Mouse (Mus musculus): ENCODE results near the gene Hist1h2bn. TPM values are rescaled to one million over a fixed set of nuclear protein-coding genes. Genes with fewer than 3 reads are reported as not detected.
A peak's percentile ranks its signal among the peaks of the same experiment; 100 is the strongest.
"Not testable (repeated sequence)": the region's sequence is repeated elsewhere in the genome, so short reads cannot be mapped to it uniquely, and the experiment has no call there.

Gene Hist1h2bn
- polyA plus RNA-seq, 1 experiment from 2014 or later: not detected

DNA sequence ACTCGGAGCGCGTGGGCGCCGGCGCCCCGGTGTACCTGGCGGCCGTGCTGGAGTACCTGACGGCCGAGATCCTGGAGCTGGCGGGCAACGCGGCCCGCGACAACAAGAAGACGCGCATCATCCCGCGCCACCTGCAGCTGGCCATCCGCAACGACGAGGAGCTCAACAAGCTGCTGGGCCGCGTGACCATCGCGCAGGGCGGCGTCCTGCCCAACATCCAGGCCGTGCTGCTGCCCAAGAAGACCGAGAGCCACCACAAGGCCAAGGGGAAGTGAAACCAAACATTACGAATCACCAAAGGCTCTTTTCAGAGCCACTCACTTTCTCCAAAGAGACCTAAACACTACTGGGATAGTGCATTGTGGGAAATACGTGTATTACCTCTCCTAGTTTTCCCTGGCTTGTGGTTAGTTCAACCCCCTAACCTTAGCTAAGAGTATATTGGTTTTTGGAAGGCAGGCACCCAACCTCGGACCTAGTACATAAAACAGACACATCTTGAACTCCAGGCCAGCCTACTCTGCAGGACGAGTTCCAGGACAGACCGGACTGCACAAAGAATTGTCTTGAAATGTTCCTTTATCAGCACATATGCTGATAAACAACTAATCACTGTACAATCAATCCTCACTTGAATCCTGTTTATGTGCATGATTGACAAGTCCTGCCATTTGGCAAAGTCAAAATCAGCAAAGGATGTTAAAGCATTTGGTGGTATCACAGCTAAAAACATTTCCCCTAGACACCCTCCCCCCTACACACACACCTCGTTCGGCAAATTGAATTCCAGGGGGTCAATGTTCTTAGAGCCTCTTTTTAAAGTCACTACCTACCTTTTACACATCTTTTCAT lies 37.2 kb upstream of the Hist1h2bn start:
- 0% methylated on average over 9 of the region's 38 CpGs for WGBS
- not testable (repeated sequence) for H3K27me3 ChIP-seq (ENCODE audit: control insufficient read depth, insufficient read depth, low read length); ATAC-seq (ENCODE audit: low FRiP score); H3K9me3 ChIP-seq (ENCODE audit: control insufficient read depth, low read length); H3K36me3 ChIP-seq (replicated peaks; ENCODE audit: control insufficient read depth, insufficient read depth)
- Histone ChIP-seq H3K9ac (peak overlapping the region; percentile 62), H3K4me2 (replicated peaks) (peak overlapping the region; percentile 84), H3K27ac (peak overlapping the region; percentile 87), H3K4me3 (replicated peaks; ENCODE audit: low read length) (peak overlapping the region; percentile 32), H3K4me1 (replicated peaks; ENCODE audit: control insufficient read depth, insufficient read depth, low read length) (peaks cover 25% of the 10 kb centered on the region)
- peak; percentile 57 for DNase-seq (ENCODE audit: low spot score)

DNA sequence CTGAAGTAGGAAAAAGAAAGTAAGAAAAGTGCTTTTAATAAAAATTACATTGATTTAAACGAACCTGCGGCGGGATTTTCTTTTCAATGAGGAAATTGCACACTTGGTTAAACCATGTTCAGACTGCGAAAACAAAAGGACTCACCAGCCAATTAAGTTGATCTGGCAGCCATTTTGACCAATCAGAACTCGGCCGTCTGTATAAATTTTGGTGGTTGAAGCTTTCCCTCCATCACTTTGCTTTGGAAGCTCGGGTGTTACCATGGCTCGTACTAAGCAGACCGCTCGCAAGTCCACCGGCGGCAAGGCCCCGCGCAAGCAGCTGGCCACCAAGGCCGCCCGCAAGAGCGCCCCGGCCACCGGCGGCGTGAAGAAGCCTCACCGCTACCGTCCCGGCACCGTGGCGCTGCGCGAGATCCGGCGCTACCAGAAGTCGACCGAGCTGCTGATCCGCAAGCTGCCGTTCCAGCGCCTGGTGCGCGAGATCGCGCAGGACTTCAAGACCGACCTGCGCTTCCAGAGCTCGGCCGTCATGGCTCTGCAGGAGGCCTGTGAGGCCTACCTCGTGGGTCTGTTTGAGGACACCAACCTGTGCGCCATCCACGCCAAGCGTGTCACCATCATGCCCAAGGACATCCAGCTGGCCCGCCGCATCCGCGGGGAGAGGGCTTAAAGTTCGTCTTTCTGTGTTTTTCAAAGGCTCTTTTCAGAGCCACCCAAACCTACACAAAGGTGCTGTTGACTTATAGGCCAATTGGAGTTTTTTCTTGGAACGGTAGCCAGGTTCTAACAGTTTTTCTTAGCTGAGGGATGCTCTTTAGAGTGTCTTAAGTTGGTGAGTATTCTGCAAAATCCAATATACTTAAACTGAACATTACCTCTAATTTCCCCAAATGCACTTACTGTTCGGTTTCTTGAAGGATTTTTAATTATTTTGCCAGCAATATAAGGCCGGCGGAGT lies 36.2 kb upstream of the Hist1h2bn start, which contains the start of gene Hist1h3h:
TSS of gene Hist1h3h (plus strand) at position 263 of the 961 bp plus-strand sequence.
- Histone ChIP-seq H3K27ac (peak within 1 kb of the TSS; percentile 87), H3K4me2 (replicated peaks) (peak within 1 kb of the TSS; percentile 84), H3K4me3 (replicated peaks; ENCODE audit: low read length) (peak within 1 kb of the TSS; percentile 32), H3K4me1 (replicated peaks; ENCODE audit: control insufficient read depth, insufficient read depth, low read length) (peaks cover 29% of the 10 kb centered on the region), H3K9ac (peak within 1 kb of the TSS; percentile 62)
- WGBS: under 1% methylated on average over 24 of the region's 56 CpGs
- not testable (repeated sequence) for H3K36me3 ChIP-seq (replicated peaks; ENCODE audit: control insufficient read depth, insufficient read depth); H3K27me3 ChIP-seq (ENCODE audit: control insufficient read depth, insufficient read depth, low read length); H3K9me3 ChIP-seq (ENCODE audit: control insufficient read depth, low read length)
- peak; percentile 52 for ATAC-seq (ENCODE audit: low FRiP score)
- peak; percentile 92 for DNase-seq (ENCODE audit: low spot score)

DNA sequence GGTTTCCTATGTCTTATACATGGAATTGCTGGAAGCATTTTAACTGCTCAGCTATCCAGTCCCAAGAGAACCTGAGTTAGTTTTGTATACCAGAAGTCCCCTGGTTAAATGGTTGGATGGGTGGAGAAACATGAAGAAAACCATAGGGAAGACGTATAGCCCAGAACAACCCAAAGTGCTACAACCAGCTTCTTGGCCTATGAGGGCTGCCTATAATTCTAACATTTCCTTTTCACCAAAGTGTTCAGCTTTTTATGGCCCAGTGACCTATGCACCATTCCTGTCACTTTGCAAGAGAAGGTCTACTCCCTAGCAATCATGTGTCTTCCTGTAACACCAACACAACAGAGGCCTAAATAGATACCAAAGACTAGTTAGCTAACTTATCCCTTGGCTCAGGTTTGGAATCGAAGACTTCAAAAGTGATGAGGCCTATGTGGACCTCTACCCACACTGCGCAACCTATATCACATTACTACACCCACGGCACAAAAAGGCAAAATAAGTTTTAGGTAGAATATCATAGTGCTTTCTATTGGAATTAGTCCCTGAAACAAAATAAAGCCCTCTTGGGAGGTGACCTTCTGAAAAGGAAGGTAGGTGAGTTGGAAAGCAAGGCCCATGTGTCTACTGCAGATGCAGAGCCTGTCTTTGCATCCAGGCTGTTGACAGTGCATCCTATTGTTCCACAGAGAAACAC lies 35.4 kb upstream of the Hist1h2bn start:
- Histone ChIP-seq H3K4me1 (replicated peaks; ENCODE audit: control insufficient read depth, insufficient read depth, low read length) (peaks cover 30% of the 10 kb centered on the region), H3K4me2 (replicated peaks) (peak overlapping the region; percentile 84), H3K9me3 (ENCODE audit: control insufficient read depth, low read length) (no peaks in the 10 kb centered on the region), H3K27ac (no peak overlapping the region), H3K4me3 (replicated peaks; ENCODE audit: low read length) (peak overlapping the region; percentile 32), H3K9ac (peak overlapping the region; percentile 51), H3K27me3 (ENCODE audit: control insufficient read depth, insufficient read depth, low read length) (no peaks in the 10 kb centered on the region), H3K36me3 (replicated peaks; ENCODE audit: control insufficient read depth, insufficient read depth) (no peaks in the 10 kb centered on the region)
- WGBS: 61% methylated on average over 4 of the region's 4 CpGs
- ATAC-seq (ENCODE audit: low FRiP score) (no peak), DNase-seq (ENCODE audit: low spot score) (no peak)

- H3K4me2 ChIP-seq (replicated peaks): peak overlapping the region; percentile 69
- not testable (repeated sequence) for DNase-seq (ENCODE audit: low spot score); H3K9me3 ChIP-seq (ENCODE audit: control insufficient read depth, low read length); ATAC-seq (ENCODE audit: low FRiP score); H3K36me3 ChIP-seq (replicated peaks; ENCODE audit: control insufficient read depth, insufficient read depth); H3K27me3 ChIP-seq (ENCODE audit: control insufficient read depth, insufficient read depth, low read length)
- peak overlapping the region; percentile 34; the same call in 1 of the 2 replicates for H3K9ac ChIP-seq
- WGBS: 2% methylated on average over 18 of the region's 44 CpGs
- H3K27ac ChIP-seq: peak overlapping the region; percentile 65
- peak overlapping the region; percentile 34 for H3K4me3 ChIP-seq (replicated peaks; ENCODE audit: low read length)
- peaks cover 22% of the 10 kb centered on the region for H3K4me1 ChIP-seq (replicated peaks; ENCODE audit: control insufficient read depth, insufficient read depth, low read length)
These were observed 32.7 kb upstream of the Hist1h2bn start for GRCm38 (mm10) chr13:21721107-21721756.

- peak; percentile 91 for DNase-seq (ENCODE audit: low spot score)
- not testable (repeated sequence) for H3K27me3 ChIP-seq (ENCODE audit: control insufficient read depth, insufficient read depth, low read length); H3K36me3 ChIP-seq (replicated peaks; ENCODE audit: control insufficient read depth, insufficient read depth); H3K9me3 ChIP-seq (ENCODE audit: control insufficient read depth, low read length)
- peak within 1 kb of the TSS; percentile 34 for H3K4me3 ChIP-seq (replicated peaks; ENCODE audit: low read length)
- under 1% methylated on average over 37 of the region's 37 CpGs for WGBS
- ATAC-seq (ENCODE audit: low FRiP score): peak; percentile 97
- H3K4me1 ChIP-seq (replicated peaks; ENCODE audit: control insufficient read depth, insufficient read depth, low read length): peaks cover 20% of the 10 kb centered on the region
- H3K9ac ChIP-seq: peak within 1 kb of the TSS; percentile 53
- H3K4me2 ChIP-seq (replicated peaks): peak within 1 kb of the TSS; percentile 69
- peak within 1 kb of the TSS; percentile 85 for H3K27ac ChIP-seq
These were observed 32.1 kb upstream of the Hist1h2bn start, which contains the start of gene Hist1h2bm for GRCm38 (mm10) chr13:21721757-21722372. Hist1h2bm (plus strand) TSS chr13:21722044.

DNA sequence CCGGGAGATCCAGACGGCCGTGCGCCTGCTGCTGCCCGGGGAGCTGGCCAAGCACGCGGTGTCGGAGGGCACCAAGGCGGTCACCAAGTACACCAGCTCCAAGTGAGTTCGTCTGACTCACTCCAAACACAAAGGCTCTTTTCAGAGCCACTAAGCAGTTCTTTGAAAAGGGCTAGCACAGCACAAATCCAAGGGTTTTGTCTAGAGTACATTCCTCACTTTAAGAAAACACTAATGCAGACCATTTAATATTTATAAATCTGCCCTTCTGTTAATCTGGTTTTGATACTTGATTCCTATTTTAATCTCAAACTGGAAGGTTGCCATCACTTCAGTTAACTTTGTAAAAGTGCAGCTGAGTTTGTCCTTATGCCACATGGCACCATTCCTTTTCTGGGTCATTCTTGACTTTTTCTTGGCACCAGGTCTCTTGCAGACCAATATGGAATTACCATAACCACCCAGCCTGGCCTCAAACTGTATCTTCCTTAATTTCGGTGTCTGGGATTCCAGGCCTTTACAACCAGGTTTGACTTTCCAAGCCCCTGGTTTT lies 31.5 kb upstream of the Hist1h2bn start:
- H3K4me2 ChIP-seq (replicated peaks): peak overlapping the region; percentile 69
- ATAC-seq (ENCODE audit: low FRiP score) (peak; percentile 14; the same call in 1 of the 2 replicates), DNase-seq (ENCODE audit: low spot score) (peak; percentile 50)
- WGBS: 2% methylated on average over 11 of the region's 11 CpGs
- H3K4me1 ChIP-seq (replicated peaks; ENCODE audit: control insufficient read depth, insufficient read depth, low read length): peaks cover 17% of the 10 kb centered on the region
- peak overlapping the region; percentile 34 for H3K4me3 ChIP-seq (replicated peaks; ENCODE audit: low read length)
- no peaks in the 10 kb centered on the region for H3K9me3 ChIP-seq (ENCODE audit: control insufficient read depth, low read length)
- H3K27me3 ChIP-seq (ENCODE audit: control insufficient read depth, insufficient read depth, low read length): no peaks in the 10 kb centered on the region
- peak overlapping the region; percentile 85 for H3K27ac ChIP-seq
- peak overlapping the region; percentile 53 for H3K9ac ChIP-seq
- no peaks in the 10 kb centered on the region for H3K36me3 ChIP-seq (replicated peaks; ENCODE audit: control insufficient read depth, insufficient read depth)

DNA sequence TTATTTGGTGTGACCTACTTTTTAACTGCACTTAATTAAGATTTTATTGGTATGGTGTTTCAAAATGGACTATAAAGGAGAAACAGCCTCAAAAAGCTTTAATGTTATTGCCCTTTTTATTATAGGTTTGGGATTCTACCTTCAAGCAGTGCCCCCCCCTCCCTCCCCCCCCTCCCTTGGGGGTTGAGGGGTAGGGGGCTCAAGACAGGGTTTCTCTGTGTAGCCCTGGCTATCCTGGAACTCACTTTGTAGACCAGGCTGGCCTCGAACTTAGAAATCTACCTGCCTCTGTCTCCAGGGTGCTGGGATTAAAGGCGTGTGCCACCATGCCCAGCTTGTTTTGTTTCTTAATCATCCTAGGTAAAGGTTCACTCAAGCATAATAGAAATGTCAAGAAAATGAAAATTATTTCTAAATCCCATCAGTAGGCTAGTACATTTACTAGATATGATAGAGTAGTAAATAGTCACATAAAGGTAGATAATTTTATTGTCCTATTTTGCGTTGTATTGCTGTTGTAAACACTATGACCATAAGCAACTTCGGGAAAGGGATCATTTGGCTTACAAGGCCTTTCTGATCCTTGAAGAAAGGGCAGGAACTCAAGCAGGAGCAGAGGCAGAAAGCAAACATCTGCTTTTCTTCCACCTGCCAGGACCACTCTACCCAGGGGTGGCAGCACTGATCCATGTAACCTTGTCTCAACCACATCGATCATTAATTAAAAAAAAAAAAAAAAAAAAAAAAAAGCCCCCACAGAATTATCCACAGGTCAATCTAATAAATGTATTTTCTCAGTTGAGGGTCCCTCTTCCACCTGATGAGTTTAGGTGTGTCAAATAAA lies 30.7 kb upstream of the Hist1h2bn start:
- DNase-seq (ENCODE audit: low spot score) (no peak), ATAC-seq (ENCODE audit: low FRiP score) (no peak)
- peak overlapping the region; percentile 69 for H3K4me2 ChIP-seq (replicated peaks)
- H3K4me3 ChIP-seq (replicated peaks; ENCODE audit: low read length): no peak overlapping the region
- peak overlapping the region; percentile 85; the same call in 1 of the 2 replicates for H3K27ac ChIP-seq
- peaks cover 15% of the 10 kb centered on the region for H3K4me1 ChIP-seq (replicated peaks; ENCODE audit: control insufficient read depth, insufficient read depth, low read length)
- no peaks in the 10 kb centered on the region for H3K27me3 ChIP-seq (ENCODE audit: control insufficient read depth, insufficient read depth, low read length)
- H3K9me3 ChIP-seq (ENCODE audit: control insufficient read depth, low read length): no peaks in the 10 kb centered on the region
- WGBS: 40% methylated on average over 5 of the region's 5 CpGs
- H3K9ac ChIP-seq: no peak overlapping the region
- no peaks in the 10 kb centered on the region for H3K36me3 ChIP-seq (replicated peaks; ENCODE audit: control insufficient read depth, insufficient read depth)
